Mouse (Mus musculus) neural tube, embryonic 13.5 days (tissue): ENCODE data around the gene Gm7879. TPM values are rescaled to one million over a fixed set of nuclear protein-coding genes. Genes with fewer than 3 reads are reported as not detected.

Experiments
- ATAC-seq: fragments of 200-750 bp; cut with Nextera tagmentation; 2 replicates; pipeline ENCODE4 v1.8.0; 2017; ENCODE audit warnings: low read depth, mild to moderate bottlenecking, moderate TSS enrichment, moderate library complexity
- H3K27ac ChIP-seq: fragments of 300-500 bp; sonication (generic); replicated peaks from 2 replicates; pipeline ENCODE4 v1.5.1; 2015; ENCODE audit warnings: moderate library complexity, mild to moderate bottlenecking, inconsistent platforms
- H3K27me3 ChIP-seq: fragments of 300-500 bp; sonication (generic); 2 replicates; pipeline ENCODE4 v1.6.1; 2015; ENCODE audit warnings: mild to moderate bottlenecking, inconsistent platforms
- H3K36me3 ChIP-seq: fragments of 300-500 bp; sonication (generic); 2 replicates; pipeline ENCODE4 v1.6.1; 2015; ENCODE audit warnings: mild to moderate bottlenecking, inconsistent platforms
- H3K4me1 ChIP-seq: fragments of 300-500 bp; sonication (generic); replicated peaks from 2 replicates; pipeline ENCODE4 v1.6.1; 2015; ENCODE audit warnings: inconsistent platforms
- H3K4me2 ChIP-seq: fragments of 300-500 bp; sonication (generic); 2 replicates; pipeline ENCODE4 v1.6.1; 2015; ENCODE audit warnings: inconsistent platforms, mild to moderate bottlenecking, moderate library complexity
- H3K4me3 ChIP-seq: fragments of 300-500 bp; sonication (generic); 2 replicates; pipeline ENCODE4 v1.5.1; 2015; ENCODE audit warnings: mild to moderate bottlenecking, inconsistent platforms
- H3K9ac ChIP-seq: fragments of 300-500 bp; sonication (generic); 2 replicates; pipeline ENCODE4 v1.6.1; 2015; ENCODE audit warnings: moderate library complexity, mild to moderate bottlenecking, inconsistent platforms
- H3K9me3 ChIP-seq: fragments of 300-500 bp; sonication (generic); 2 replicates; pipeline ENCODE4 v1.6.1; 2016; ENCODE audit warnings: inconsistent platforms
- WGBS: fragments of 180-500 bp; shearing (Covaris S2); methylation state at CpG from one replicate; pipeline ENCODE4 v1.1.7; 2015; 5-methylcytosine and 5-hydroxymethylcytosine counted together
- polyA plus RNA-seq: library from polyadenylated mRNA; unstranded; fragments of >200 nt; fragmentation: Nextera tagmentation; extraction: Ambion mirVana; gene quantifications from 2 replicates; pipeline ENCODE4 v1.2.1, GENCODE M21; 2015

Gm7879 gene
- polyA plus RNA-seq, 1 experiment from 2014 or later = not detected

- H3K4me2 ChIP-seq = no peak overlapping the region
- H3K27me3 ChIP-seq = no peaks in the 10 kb centered on the region
- no peaks in the 10 kb centered on the region for H3K36me3 ChIP-seq
- H3K4me1 ChIP-seq = no peaks in the 10 kb centered on the region
- H3K4me3 ChIP-seq = no peak overlapping the region
- 75% methylated on average over 3 of the region's 3 CpGs for WGBS
- ATAC-seq = no peak
- H3K9ac ChIP-seq = no peak overlapping the region
- no peak overlapping the region for H3K27ac ChIP-seq
- H3K9me3 ChIP-seq = no peaks in the 10 kb centered on the region
Observed at GRCm38 (mm10) chr5:43959884-43960440, 47.0 kb downstream of the Gm7879 start.

- Histone ChIP-seq H3K27me3 (no peaks in the 10 kb centered on the region), H3K27ac (no peak overlapping the region), H3K4me3 (no peak overlapping the region), H3K4me1 (no peaks in the 10 kb centered on the region), H3K9ac (no peak overlapping the region), H3K9me3 (no peaks in the 10 kb centered on the region), H3K36me3 (no peaks in the 10 kb centered on the region), H3K4me2 (no peak overlapping the region)
- 92% methylated on average over 3 of the region's 3 CpGs for WGBS
- ATAC-seq = no peak
Observed at GRCm38 (mm10) chr5:43961056-43961455, 48.1 kb downstream of the Gm7879 start.

Other genes with a start within 250 kb of the Gm7879 start
- gene Bst1, start 94.3 kb upstream of the Gm7879 start, polyA plus RNA-seq = 0.08 and 0.39 TPM in 2 replicates
- 65.0 and 71.7 TPM in 2 replicates for gene Fbxl5, start 91.5 kb upstream of the Gm7879 start, polyA plus RNA-seq
- gene Cd38, start 44.6 kb upstream of the Gm7879 start, polyA plus RNA-seq = 4.8 and 5.1 TPM in 2 replicates
- 4.8 and 5.3 TPM in 2 replicates for gene Fgfbp1, start 68.6 kb downstream of the Gm7879 start, polyA plus RNA-seq
- 39.1 and 39.6 TPM in 2 replicates for gene Prom1, start 188.9 kb downstream of the Gm7879 start, polyA plus RNA-seq